Mouse (Mus musculus): Measurements from ENCODE around the gene E2f4. TPM values are rescaled to one million over a fixed set of nuclear protein-coding genes. Genes with fewer than 3 reads are reported as not detected.

E2f4 gene
- total and polyA plus RNA-seq, 3 experiments: 97.9 to 313 (median 98.5) TPM

GRCm38 (mm10) chr8:105306146-105306691 is 8.8 kb downstream of the E2f4 start:
- Histone ChIP-seq H3K9me3 (replicated peaks; ENCODE audit: insufficient read depth, low read length) (no peaks in the 10 kb centered on the region), H3K4me1 (ENCODE audit: control insufficient read depth in 1 of 2, insufficient read depth in 2 of 2, low read length in 2 of 2) (peaks cover 0 to 24% of the 10 kb centered on the region in 2 experiments; a peak in 3 of 4 replicates), H3K27me3 (ENCODE audit: control insufficient read depth in 1 of 2, insufficient read depth in 2 of 2, low read length in 2 of 2) (no peaks in the 10 kb centered on the region), H3K27ac (ENCODE audit: control insufficient read depth, low read depth, low read length) (no peak overlapping the region), H3K79me2 (ENCODE audit: control insufficient read depth, insufficient read depth, low read length, poor library complexity) (peaks cover under 1% of the 10 kb centered on the region), H3K36me3 (ENCODE audit: control insufficient read depth in 1 of 2, insufficient read depth in 2 of 2, low read length in 2 of 2) (peaks cover 10 to 26% of the 10 kb centered on the region in 2 experiments), H3K9ac (ENCODE audit: control insufficient read depth, low read depth, low read length, poor library complexity, severe bottlenecking) (no peak overlapping the region), H3K4me3 (ENCODE audit: control insufficient read depth in 1 of 2, insufficient read depth in 1 of 2, low read depth in 2 of 2, low read length in 2 of 2) (no peak overlapping the region)
- DNase-seq (ENCODE audit: low read depth, low spot score): no peak
- no peak for TF ChIP-seq ETS1 (IDR thresholded peaks at IDR 0.05; ENCODE audit: low read depth, low read length)

- no peak overlapping the region for H3K9ac ChIP-seq (ENCODE audit: control insufficient read depth, low read depth, low read length, poor library complexity, severe bottlenecking)
- no peak for TF ChIP-seq MXI1 (IDR thresholded peaks at IDR 0.05; ENCODE audit: low read depth, low read length)
- peaks cover 3 to 26% of the 10 kb centered on the region in 2 experiments for H3K36me3 ChIP-seq (ENCODE audit: control insufficient read depth in 1 of 2, insufficient read depth in 2 of 2, low read length in 2 of 2)
Observed at GRCm38 (mm10) chr8:105307670-105308069, 10.2 kb downstream of the E2f4 start.

GRCm38 (mm10) chr8:105308428-105308827 is 11.0 kb downstream of the E2f4 start:
- Histone ChIP-seq H3K27ac (ENCODE audit: control insufficient read depth, low read depth, low read length) (no peak overlapping the region), H3K4me1 (ENCODE audit: control insufficient read depth in 1 of 2, insufficient read depth in 2 of 2, low read length in 2 of 2) (peaks cover 17 to 33% of the 10 kb centered on the region in 2 experiments), H3K27me3 (ENCODE audit: control insufficient read depth in 1 of 2, insufficient read depth in 2 of 2, low read length in 2 of 2) (no peaks in the 10 kb centered on the region), H3K4me3 (ENCODE audit: control insufficient read depth in 1 of 2, insufficient read depth in 1 of 2, low read depth in 2 of 2, low read length in 2 of 2) (no peak overlapping the region), H3K9ac (ENCODE audit: control insufficient read depth, low read depth, low read length, poor library complexity, severe bottlenecking) (no peak overlapping the region), H3K9me3 (replicated peaks; ENCODE audit: insufficient read depth, low read length) (no peaks in the 10 kb centered on the region), H3K79me2 (ENCODE audit: control insufficient read depth, insufficient read depth, low read length, poor library complexity) (no peaks in the 10 kb centered on the region), H3K36me3 (ENCODE audit: control insufficient read depth in 1 of 2, insufficient read depth in 2 of 2, low read length in 2 of 2) (peaks cover 0 to 27% of the 10 kb centered on the region in 2 experiments; a peak in 2 of 4 replicates)
- no peak for TF ChIP-seq KAT2A (conservative IDR thresholded peaks at IDR 0.05; ENCODE audit: low read depth, low read length)
- no peak for TF ChIP-seq TAL1 (IDR thresholded peaks at IDR 0.05; ENCODE audit: low read length)
- TF ChIP-seq MAZ (IDR thresholded peaks at IDR 0.05; ENCODE audit: low read depth, low read length): no peak
- TF ChIP-seq ZKSCAN1 (IDR thresholded peaks at IDR 0.05; ENCODE audit: low read depth, low read length): no peak
- no peak for TF ChIP-seq ZC3H11A (IDR thresholded peaks at IDR 0.05; ENCODE audit: low read depth, low read length)
- TF ChIP-seq CHD2 (IDR thresholded peaks at IDR 0.05; ENCODE audit: low read length): no peak
- no peak for TF ChIP-seq GABPA (IDR thresholded peaks at IDR 0.05; ENCODE audit: low read depth, low read length)
- TF ChIP-seq USF2 (IDR thresholded peaks at IDR 0.05; ENCODE audit: borderline replicate concordance in 1 of 2, insufficient read depth in 1 of 2, low read depth in 1 of 2, low read length in 2 of 2): no peak
- TF ChIP-seq MEF2A (IDR thresholded peaks at IDR 0.05; ENCODE audit: extremely low read depth, insufficient replicate concordance, low read depth, low read length, poor library complexity, severe bottlenecking): no peak
- TF ChIP-seq TBP (IDR thresholded peaks at IDR 0.05; ENCODE audit: low read depth, low read length): no peak
- no peak for TF ChIP-seq SIN3A (IDR thresholded peaks at IDR 0.05; ENCODE audit: low read length)
- TF ChIP-seq HCFC1 (IDR thresholded peaks at IDR 0.05; ENCODE audit: low read depth, low read length): no peak
- TF ChIP-seq USF1 (IDR thresholded peaks at IDR 0.05; ENCODE audit: low read depth, low read length): no peak
- no peak for TF ChIP-seq POLR2AphosphoS2 (IDR thresholded peaks at IDR 0.05; ENCODE audit: low read length)
- TF ChIP-seq UBTF (IDR thresholded peaks at IDR 0.05; ENCODE audit: borderline replicate concordance, insufficient read depth, low read depth, low read length): no peak
- TF ChIP-seq ZMIZ1 (IDR thresholded peaks at IDR 0.05; ENCODE audit: low read depth, low read length): no peak
- no peak for DNase-seq (ENCODE audit: low read depth, low spot score)

More at GRCm38 (mm10) chr8:105307670-105308069, 10.2 kb downstream of the E2f4 start:
- no peak for DNase-seq (ENCODE audit: low read depth, low spot score)
- Histone ChIP-seq H3K4me1 (ENCODE audit: control insufficient read depth in 1 of 2, insufficient read depth in 2 of 2, low read length in 2 of 2) (peaks cover 11 to 31% of the 10 kb centered on the region in 2 experiments), H3K9me3 (replicated peaks; ENCODE audit: insufficient read depth, low read length) (no peaks in the 10 kb centered on the region), H3K4me3 (ENCODE audit: control insufficient read depth in 1 of 2, insufficient read depth in 1 of 2, low read depth in 2 of 2, low read length in 2 of 2) (no peak overlapping the region), H3K79me2 (ENCODE audit: control insufficient read depth, insufficient read depth, low read length, poor library complexity) (no peaks in the 10 kb centered on the region), H3K27ac (ENCODE audit: control insufficient read depth, low read depth, low read length) (no peak overlapping the region), H3K27me3 (ENCODE audit: control insufficient read depth in 1 of 2, insufficient read depth in 2 of 2, low read length in 2 of 2) (no peaks in the 10 kb centered on the region)
